Mouse (Mus musculus) heart, embryonic 13.5 days (tissue): Measurements from ENCODE around the gene Fam83e. TPM values are rescaled to one million over a fixed set of nuclear protein-coding genes. Genes with fewer than 3 reads are reported as not detected.

ENCODE experiments used
- ATAC-seq: fragments of 200-750 bp; cut with Nextera tagmentation; 2 replicates; pipeline ENCODE4 v1.8.0; 2017; ENCODE audit warnings: moderate TSS enrichment; ENCODE audit not compliant: insufficient number of reproducible peaks, low FRiP score, low TSS enrichment; ENCODE audit errors: extremely low read depth
- H3K27ac ChIP-seq: fragments of 300-500 bp; sonication (generic); replicated peaks from 2 replicates; pipeline ENCODE4 v1.5.1; 2015; ENCODE audit warnings: moderate library complexity, mild to moderate bottlenecking, inconsistent platforms
- H3K27me3 ChIP-seq: fragments of 300-500 bp; sonication (generic); replicated peaks from 2 replicates; pipeline ENCODE4 v1.6.1; 2015; ENCODE audit warnings: mild to moderate bottlenecking, inconsistent platforms
- H3K36me3 ChIP-seq: fragments of 300-500 bp; sonication (generic); 2 replicates; pipeline ENCODE4 v1.6.1; 2015; ENCODE audit warnings: mild to moderate bottlenecking, inconsistent platforms
- H3K4me1 ChIP-seq: fragments of 300-500 bp; sonication (generic); 2 replicates; pipeline ENCODE4 v1.6.1; 2015; ENCODE audit warnings: inconsistent platforms
- H3K4me2 ChIP-seq: fragments of 300-500 bp; sonication (generic); 2 replicates; pipeline ENCODE4 v1.6.1; 2015; ENCODE audit warnings: inconsistent platforms, mild to moderate bottlenecking, moderate library complexity
- H3K4me3 ChIP-seq: fragments of 300-500 bp; sonication (generic); 2 replicates; pipeline ENCODE4 v1.5.1; 2015; ENCODE audit warnings: moderate library complexity, mild to moderate bottlenecking, inconsistent platforms
- H3K9ac ChIP-seq: fragments of 300-500 bp; sonication (generic); 2 replicates; pipeline ENCODE4 v1.6.1; 2015; ENCODE audit warnings: inconsistent platforms, mild to moderate bottlenecking, moderate library complexity
- H3K9me3 ChIP-seq: fragments of 300-500 bp; sonication (generic); 2 replicates; pipeline ENCODE4 v1.6.1; 2016; ENCODE audit warnings: inconsistent platforms
- WGBS: fragments of 180-500 bp; shearing (Covaris S2); methylation state at CpG from one replicate; pipeline ENCODE4 v1.1.7; 2015; ENCODE audit warnings: mixed read lengths; 5-methylcytosine and 5-hydroxymethylcytosine counted together
- polyA plus RNA-seq: library from polyadenylated mRNA; unstranded; fragments of >200 nt; fragmentation: Nextera tagmentation; extraction: Ambion mirVana; gene quantifications from 2 replicates; pipeline ENCODE4 v1.2.1, GENCODE M21; 2015

Gene Fam83e
- polyA plus RNA-seq, 1 experiment from 2014 or later = 0.20 TPM

DNA sequence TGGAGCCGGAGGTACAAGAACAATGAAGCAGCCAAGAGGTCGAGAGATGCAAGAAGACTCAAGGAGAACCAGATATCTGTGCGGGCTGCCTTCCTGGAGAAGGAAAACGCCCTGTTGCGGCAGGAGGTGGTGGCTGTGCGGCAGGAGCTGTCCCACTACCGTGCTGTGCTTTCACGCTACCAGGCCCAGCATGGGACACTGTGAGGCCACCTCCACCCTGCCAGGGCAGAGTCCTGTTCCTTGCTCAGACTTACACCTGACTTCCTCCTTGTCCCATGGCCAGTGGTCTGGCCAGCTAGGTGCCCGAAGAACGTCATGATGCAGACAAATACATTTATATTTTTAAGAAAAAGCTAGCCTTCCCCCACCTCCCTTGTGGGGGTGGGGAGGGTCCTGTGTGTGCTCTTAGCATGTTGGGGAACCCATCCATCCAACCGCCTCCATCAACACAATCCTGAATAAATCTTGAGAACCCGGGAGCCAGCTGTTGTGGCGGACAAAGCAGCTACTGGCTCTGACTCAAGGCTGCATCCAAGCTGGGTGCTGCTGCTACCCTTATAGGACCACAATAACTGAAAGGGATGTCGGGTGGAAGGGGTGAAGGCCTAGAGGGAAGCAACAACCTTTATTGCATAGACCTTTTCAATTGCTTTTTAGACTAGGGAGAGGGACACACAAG is 11.2 kb upstream of the Fam83e start:
- Histone ChIP-seq H3K4me3 (no peak overlapping the region), H3K27ac (no peak overlapping the region), H3K27me3 (no peaks in the 10 kb centered on the region), H3K36me3 (peaks cover 41% of the 10 kb centered on the region), H3K4me2 (no peak overlapping the region), H3K9ac (no peak overlapping the region), H3K9me3 (no peaks in the 10 kb centered on the region), H3K4me1 (peaks cover 52% of the 10 kb centered on the region)
- no peak for ATAC-seq
- 76% methylated on average over 14 of the region's 14 CpGs for WGBS

DNA sequence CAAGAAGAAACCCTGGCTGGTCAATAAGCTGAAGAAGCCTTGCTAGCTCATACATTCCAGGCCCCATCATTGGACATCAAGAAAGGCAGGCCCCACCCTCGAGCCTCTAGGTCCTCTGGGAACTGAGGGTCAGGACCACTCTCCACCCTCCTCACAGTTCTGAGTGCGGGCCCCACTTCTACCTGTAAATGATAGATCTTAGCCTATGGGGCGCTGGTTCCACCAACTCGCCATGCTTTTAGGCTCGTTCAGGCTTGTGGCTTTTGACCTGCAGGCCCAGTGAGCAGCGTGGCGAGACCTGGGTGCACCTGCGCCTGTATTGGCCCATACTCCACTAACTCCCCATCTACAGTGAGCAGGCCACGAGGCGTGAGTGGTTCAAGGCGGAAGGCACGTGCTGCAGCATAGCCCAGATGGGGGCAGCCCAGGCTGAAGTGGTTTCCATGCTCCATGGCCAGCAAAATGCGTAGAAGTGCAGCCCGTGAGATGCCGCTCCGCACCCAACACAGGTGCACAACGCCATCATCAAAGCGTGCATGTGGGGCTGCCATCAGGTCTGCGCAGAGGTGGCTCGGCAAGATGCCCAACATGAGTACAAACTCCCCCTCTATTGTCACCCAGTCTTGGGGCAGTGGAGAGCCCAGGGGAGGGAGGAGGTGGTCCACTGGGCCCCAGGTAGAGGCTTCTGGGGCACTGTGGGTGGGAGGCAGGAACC is 10.4 kb upstream of the Fam83e start:
- ATAC-seq = no peak
- H3K27me3 ChIP-seq = no peaks in the 10 kb centered on the region
- H3K27ac ChIP-seq = no peak overlapping the region
- no peak overlapping the region for H3K4me2 ChIP-seq
- no peaks in the 10 kb centered on the region for H3K9me3 ChIP-seq
- H3K36me3 ChIP-seq = peaks cover 41% of the 10 kb centered on the region
- WGBS = 89% methylated on average over 20 of the region's 20 CpGs
- H3K4me3 ChIP-seq = no peak overlapping the region
- no peak overlapping the region for H3K9ac ChIP-seq
- H3K4me1 ChIP-seq = peaks cover 51% of the 10 kb centered on the region

DNA sequence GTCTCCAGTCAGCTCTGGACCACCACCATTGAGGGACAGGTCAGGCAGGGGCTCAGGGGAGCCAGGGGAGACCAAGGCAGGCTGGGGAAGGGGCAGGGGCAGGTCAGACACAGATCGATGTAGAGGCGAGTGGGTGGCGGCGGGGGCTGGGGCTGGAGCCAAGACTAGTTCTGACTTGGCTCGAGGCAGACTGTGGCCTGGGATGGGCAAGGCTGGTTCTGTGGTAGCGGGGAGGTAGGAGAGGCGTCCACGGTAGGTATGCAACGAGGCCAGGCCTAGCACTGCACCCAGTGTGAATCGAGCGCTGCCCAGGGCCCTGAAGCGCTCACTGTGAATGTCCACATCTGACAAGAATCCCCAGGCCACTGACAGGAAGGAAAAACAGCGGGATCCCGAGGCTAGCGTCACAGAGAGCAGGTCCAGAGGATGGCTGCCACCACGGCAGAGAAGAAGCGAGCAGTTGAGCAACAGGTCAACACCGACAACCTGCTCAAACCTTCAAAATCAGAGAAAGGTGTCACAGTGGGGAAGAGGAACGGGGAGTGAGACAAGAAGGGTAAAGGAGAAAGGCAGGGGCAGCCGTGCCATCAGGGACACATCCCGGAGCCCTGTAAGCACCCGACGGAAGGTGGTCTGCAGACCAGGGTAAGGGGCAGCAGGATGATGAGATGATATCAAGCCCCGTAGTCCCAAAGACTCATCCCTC is 9.5 kb upstream of the Fam83e start:
- H3K27me3 ChIP-seq = no peaks in the 10 kb centered on the region
- H3K9ac ChIP-seq = no peak overlapping the region
- no peak overlapping the region for H3K4me3 ChIP-seq
- ATAC-seq = no peak
- no peak overlapping the region for H3K4me2 ChIP-seq
- H3K9me3 ChIP-seq = no peaks in the 10 kb centered on the region
- H3K4me1 ChIP-seq = peaks cover 51% of the 10 kb centered on the region
- 86% methylated on average over 24 of the region's 24 CpGs for WGBS
- no peak overlapping the region for H3K27ac ChIP-seq
- H3K36me3 ChIP-seq = peaks cover 41% of the 10 kb centered on the region

DNA sequence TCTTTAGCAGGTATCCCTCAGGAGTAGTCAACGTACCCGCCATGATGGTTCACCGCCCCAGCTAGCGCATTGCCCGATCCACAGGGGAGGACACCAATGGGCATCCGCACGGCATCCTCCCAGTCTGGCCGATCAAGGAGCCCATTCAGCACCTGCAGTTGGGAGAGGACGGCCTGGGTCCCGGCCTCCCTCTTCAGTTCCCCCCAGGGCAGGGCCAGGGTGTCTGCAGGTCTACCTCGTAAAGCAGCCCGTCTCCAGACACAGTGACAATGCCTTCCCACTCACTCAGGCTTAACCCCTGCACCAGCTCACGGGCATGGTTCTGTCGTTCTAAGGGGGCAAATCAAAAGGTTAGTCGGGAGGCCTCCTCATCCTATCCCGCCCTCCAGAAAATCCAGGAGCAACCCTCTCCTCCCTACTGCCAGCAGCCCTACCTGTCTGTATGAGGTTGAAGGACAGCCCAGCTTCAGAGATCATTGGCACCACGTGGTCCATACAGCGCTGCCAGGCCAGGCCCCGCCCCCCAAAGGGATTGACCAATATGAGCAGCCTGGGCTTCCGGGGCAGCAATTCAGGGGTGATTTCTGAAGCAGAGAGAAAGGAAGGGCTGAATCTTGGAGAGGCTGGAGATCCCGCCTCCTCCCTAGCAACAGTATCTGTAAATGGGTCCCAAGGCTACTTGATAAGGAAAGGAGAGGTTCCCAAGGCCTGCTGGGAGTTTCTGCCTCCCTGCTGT is 8.8 kb upstream of the Fam83e start:
- no peak for ATAC-seq
- Histone ChIP-seq H3K9me3 (no peaks in the 10 kb centered on the region), H3K27ac (no peak overlapping the region), H3K4me2 (no peak overlapping the region), H3K4me1 (peaks cover 52% of the 10 kb centered on the region), H3K27me3 (no peaks in the 10 kb centered on the region), H3K36me3 (peaks cover 41% of the 10 kb centered on the region), H3K4me3 (no peak overlapping the region), H3K9ac (no peak overlapping the region)
- 88% methylated on average over 21 of the region's 21 CpGs for WGBS

DNA sequence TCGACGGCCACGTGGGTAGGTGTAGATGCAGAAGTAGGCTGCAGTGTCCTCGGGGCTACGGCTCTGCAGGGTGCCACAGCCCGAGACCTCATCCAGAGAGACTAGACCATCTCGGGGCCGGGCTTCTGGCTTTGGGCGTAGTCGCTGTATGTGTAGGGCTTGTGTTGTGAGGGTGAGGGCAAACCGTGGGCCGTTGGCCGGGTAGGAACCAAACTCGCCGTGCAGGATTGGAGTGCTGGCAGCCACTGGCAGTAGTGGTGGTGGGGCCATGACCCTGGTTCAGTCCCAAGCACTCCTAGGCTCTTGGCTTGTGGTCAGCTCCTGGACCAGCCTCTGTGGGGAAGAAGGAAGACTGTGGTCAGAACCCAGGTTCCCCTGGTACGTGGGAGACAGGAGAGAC is 7.6 kb upstream of the Fam83e start:
- WGBS = 90% methylated on average over 16 of the region's 16 CpGs
- Histone ChIP-seq H3K4me2 (no peak overlapping the region), H3K4me1 (peaks cover 40% of the 10 kb centered on the region), H3K9ac (no peak overlapping the region; the same call in 1 of the 2 replicates), H3K27me3 (no peaks in the 10 kb centered on the region), H3K27ac (no peak overlapping the region), H3K36me3 (peaks cover 41% of the 10 kb centered on the region), H3K9me3 (no peaks in the 10 kb centered on the region), H3K4me3 (no peak overlapping the region)
- ATAC-seq = no peak

DNA sequence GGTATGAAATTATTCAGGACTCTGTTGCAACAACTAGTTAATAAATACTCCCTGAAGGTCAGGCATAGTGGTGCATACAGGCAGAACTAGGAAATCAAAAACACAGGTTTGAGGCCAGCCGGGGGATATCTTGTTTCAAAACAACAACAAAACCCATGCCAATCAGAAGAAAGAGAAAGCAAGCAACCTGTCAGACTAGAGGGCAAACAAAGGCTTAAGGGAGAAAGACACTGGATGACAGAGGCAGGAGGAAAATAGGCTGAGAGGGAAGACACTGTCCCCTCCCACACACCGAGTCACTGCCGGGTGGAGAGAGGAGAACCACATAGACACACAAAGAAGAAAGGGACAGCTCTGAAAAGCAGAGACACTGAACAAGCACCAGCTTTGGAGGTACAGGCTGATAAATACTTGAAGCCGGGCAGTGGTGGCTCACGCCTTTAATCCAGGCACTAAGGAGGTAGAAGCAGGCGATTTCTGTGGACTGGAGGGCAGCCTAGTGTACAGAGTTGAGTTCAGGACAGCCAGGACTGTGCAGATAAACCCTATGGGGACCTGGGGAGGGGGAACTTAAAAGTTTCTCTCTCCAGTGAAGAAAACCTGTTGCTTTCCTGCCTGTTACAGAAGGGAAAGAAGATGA is 7.0 kb upstream of the Fam83e start:
- Histone ChIP-seq H3K4me2 (peak overlapping the region; percentile 78), H3K9ac (peak overlapping the region; percentile 87), H3K27me3 (no peaks in the 10 kb centered on the region), H3K4me3 (peak overlapping the region; percentile 97), H3K9me3 (no peaks in the 10 kb centered on the region), H3K4me1 (peaks cover 39% of the 10 kb centered on the region), H3K36me3 (peaks cover 44% of the 10 kb centered on the region), H3K27ac (no peak overlapping the region)
- WGBS = 77% methylated on average over 6 of the region's 6 CpGs
- ATAC-seq = no peak

DNA sequence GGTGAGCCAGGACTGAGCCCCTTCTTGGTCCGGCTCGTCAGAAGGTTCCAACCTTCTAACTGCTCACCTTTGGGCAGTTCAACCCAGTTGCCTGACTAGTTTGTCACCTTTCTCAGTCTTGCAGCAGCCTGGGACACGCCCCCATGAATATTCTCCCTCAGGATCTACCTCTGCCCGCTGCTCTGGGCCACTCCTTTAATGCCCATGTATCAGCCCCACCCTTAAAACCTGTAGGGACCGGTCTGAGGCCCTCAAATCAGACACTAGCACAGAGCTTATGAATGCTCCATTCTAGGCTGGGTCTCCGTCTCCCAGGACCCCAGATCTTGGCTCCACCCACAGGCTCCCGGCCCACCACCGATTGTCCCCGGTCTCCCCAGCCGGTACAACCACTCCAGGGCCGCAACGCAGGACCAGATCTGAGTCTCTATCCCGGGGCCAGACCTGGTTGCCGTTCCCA is 6.4 kb upstream of the Fam83e start:
- 10% methylated on average over 14 of the region's 14 CpGs for WGBS
- Histone ChIP-seq H3K4me3 (peak overlapping the region; percentile 97), H3K27ac (peak overlapping the region; percentile 43), H3K4me2 (peak overlapping the region; percentile 78), H3K9ac (peak overlapping the region; percentile 87), H3K27me3 (no peaks in the 10 kb centered on the region), H3K9me3 (no peaks in the 10 kb centered on the region), H3K4me1 (peaks cover 40% of the 10 kb centered on the region), H3K36me3 (peaks cover 48% of the 10 kb centered on the region)
- ATAC-seq = 0 out of 2 replicates have a peak, but pooled peaks have one; percentile 10

DNA sequence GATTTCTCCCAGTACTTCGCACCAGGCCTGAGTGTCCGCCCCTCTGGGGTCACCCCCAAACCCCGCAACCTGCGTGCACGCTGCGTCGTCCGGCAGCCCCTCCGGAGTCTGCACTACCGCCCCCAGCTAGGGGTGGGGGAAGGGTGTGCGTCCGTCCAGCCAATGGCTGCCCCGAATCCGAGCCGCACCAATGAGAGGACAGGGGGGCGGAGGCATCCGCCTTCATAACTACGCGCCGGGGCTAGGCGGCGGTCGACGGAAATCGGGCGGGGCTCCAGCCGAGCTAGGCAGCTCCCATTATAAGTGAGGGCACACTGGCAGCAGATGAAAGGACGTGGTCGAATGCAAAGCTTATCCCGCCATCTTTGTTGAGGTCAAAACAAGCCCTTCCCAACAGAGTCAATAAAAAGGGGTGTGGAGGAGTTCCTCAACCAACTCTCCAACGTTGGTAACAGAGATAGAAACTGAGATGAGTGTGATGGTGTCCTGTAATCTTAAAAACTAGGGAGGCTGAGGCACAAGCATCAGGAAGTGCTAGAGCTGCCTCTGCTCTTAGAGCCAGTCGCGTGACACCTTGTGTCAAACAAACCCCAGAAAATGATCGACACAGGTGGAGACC is 5.8 kb upstream of the Fam83e start, which contains the start of gene Rpl18:
Gene Rpl18, plus strand, starts transcription at position 368 of the 619 bp plus-strand sequence.
- H3K9ac ChIP-seq = peak within 1 kb of the TSS; percentile 94
- peak within 1 kb of the TSS; percentile 97 for H3K4me3 ChIP-seq
- H3K36me3 ChIP-seq = peaks cover 48% of the 10 kb centered on the region
- peak within 1 kb of the TSS; percentile 65 for H3K27ac ChIP-seq
- peak; percentile 83 for ATAC-seq
- WGBS = 8% methylated on average over 34 of the region's 34 CpGs
- peak within 1 kb of the TSS; percentile 78 for H3K4me2 ChIP-seq
- H3K4me1 ChIP-seq = peaks cover 45% of the 10 kb centered on the region
- no peaks in the 10 kb centered on the region for H3K9me3 ChIP-seq
- H3K27me3 ChIP-seq = no peaks in the 10 kb centered on the region

DNA sequence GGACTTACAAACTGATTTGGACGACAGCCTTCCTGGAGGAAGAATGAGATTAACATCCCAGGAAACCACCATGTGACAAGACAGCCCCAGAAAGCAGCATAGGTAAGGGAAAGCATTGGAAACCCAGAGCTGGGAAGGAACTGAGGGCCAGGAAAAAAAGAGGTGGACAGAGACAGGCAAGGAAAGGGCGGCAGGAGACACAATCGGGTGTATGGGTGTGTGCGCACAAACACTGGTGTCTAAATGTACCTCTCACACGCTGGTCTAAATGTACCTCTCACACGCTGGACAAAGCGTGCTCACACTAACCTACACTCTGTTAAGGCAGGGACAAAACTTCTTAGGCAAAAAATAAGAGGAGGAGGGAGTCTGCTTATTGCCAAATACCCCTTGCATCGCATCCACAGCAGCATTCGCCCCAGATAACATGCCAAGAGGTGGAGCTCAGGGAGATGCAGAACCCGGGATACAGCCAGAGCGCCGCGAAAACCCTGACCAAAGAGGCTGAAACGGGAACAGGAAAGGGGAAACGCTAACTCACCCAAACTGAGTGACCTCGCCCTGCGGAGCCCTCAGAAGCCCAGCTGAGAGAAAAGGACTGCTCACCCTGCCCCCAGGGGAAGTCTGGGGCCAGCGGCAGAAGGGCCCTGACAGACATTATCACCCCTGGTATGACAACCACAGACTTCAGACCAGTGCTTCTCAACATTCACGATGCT is 5.1 kb upstream of the Fam83e start:
- Histone ChIP-seq H3K36me3 (peaks cover 48% of the 10 kb centered on the region), H3K4me2 (peak overlapping the region; percentile 78), H3K9me3 (no peaks in the 10 kb centered on the region), H3K27me3 (no peaks in the 10 kb centered on the region), H3K27ac (peak overlapping the region; percentile 65), H3K9ac (peak overlapping the region; percentile 94), H3K4me3 (peak overlapping the region; percentile 97), H3K4me1 (peaks cover 47% of the 10 kb centered on the region)
- ATAC-seq = no peak
- 76% methylated on average over 19 of the region's 19 CpGs for WGBS

DNA sequence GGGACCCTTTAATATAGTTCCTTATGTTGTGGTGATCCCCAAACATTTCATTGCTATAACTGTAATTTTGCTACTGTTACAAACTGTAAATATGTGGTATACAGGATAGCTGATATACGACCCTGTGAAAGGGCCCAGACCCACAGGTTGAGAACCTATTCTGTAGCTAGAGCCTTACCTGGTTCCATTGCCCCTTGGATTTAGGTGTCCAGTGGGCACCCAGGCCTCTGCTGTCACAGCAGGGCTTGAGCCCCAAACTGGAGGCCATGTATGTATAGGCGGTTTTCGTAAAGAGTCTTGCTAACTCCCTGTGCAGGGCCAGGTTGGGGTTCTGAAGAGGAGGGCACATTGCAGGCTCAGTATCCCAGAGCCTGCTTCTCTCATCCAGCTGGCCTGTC is 4.6 kb upstream of the Fam83e start:
- H3K9ac ChIP-seq = peak overlapping the region; percentile 94
- H3K4me1 ChIP-seq = peaks cover 50% of the 10 kb centered on the region
- H3K4me2 ChIP-seq = peak overlapping the region; percentile 78
- no peak for ATAC-seq
- H3K36me3 ChIP-seq = peaks cover 48% of the 10 kb centered on the region
- no peaks in the 10 kb centered on the region for H3K9me3 ChIP-seq
- peak overlapping the region; percentile 25; the same call in 1 of the 2 replicates for H3K27ac ChIP-seq
- H3K27me3 ChIP-seq = no peaks in the 10 kb centered on the region
- 81% methylated on average over 3 of the region's 3 CpGs for WGBS
- peak overlapping the region; percentile 97 for H3K4me3 ChIP-seq
